Mouse (Mus musculus) liver, postnatal 0 days (tissue): ENCODE data around the gene Tcp10c. TPM values are rescaled to one million over a fixed set of nuclear protein-coding genes. Genes with fewer than 3 reads are reported as not detected.
"Not testable (repeated sequence)": the region's sequence is repeated elsewhere in the genome, so short reads cannot be mapped to it uniquely, and the experiment has no call there.

ENCODE experiments used
- ATAC-seq: fragments of 200-750 bp; cut with Nextera tagmentation; 2 replicates; pipeline ENCODE4 v1.8.0; 2017; ENCODE audit warnings: mild to moderate bottlenecking, moderate library complexity
- DNase-seq: peaks from one replicate; pipeline ENCODE4 v3.0.0-alpha.2; 2016
- H3K27ac ChIP-seq: fragments of 300-500 bp; sonication (generic); 2 replicates; pipeline ENCODE4 v1.5.1; 2014; ENCODE audit warnings: antibody characterized with exemption, moderate library complexity, mild to moderate bottlenecking, low read depth
- H3K27me3 ChIP-seq: fragments of 300-500 bp; sonication (generic); 2 replicates; pipeline ENCODE4 v1.6.1; 2014; ENCODE audit warnings: low read length, control low read depth, mixed read lengths; ENCODE audit not compliant: insufficient read depth
- H3K36me3 ChIP-seq: fragments of 300-500 bp; sonication (generic); replicated peaks from 2 replicates; pipeline ENCODE4 v1.6.1; 2014; ENCODE audit warnings: mild to moderate bottlenecking, control low read depth, low read length, moderate library complexity, mixed read lengths; ENCODE audit not compliant: insufficient read depth
- H3K4me1 ChIP-seq: fragments of 300-500 bp; sonication (generic); 2 replicates; pipeline ENCODE4 v1.6.1; 2014; ENCODE audit warnings: antibody characterized with exemption, mild to moderate bottlenecking, control low read depth; ENCODE audit not compliant: insufficient read depth
- H3K4me2 ChIP-seq: fragments of 300-500 bp; sonication (generic); 2 replicates; pipeline ENCODE4 v1.6.1; 2014; ENCODE audit warnings: low read depth, mild to moderate bottlenecking, low read length, moderate library complexity, mixed read lengths
- H3K4me3 ChIP-seq: fragments of 300-500 bp; sonication (generic); 2 replicates; pipeline ENCODE4 v1.5.1; 2014; ENCODE audit warnings: low read depth, low read length
- H3K9ac ChIP-seq: fragments of 300-500 bp; sonication (generic); replicated peaks from 2 replicates; pipeline ENCODE4 v1.6.1; 2014; ENCODE audit warnings: mild to moderate bottlenecking, moderate library complexity
- H3K9me3 ChIP-seq: fragments of 300-500 bp; sonication (generic); 2 replicates; pipeline ENCODE4 v1.6.1; 2016; ENCODE audit warnings: mild to moderate bottlenecking, control low read depth, low read length, mixed read lengths
- WGBS: fragments of 180-500 bp; shearing (Covaris S2); extraction: QIAGEN DNeasy Blood & Tissue Kit; methylation state at CpG from one replicate; pipeline ENCODE4 v1.1.7; 2014; ENCODE audit not compliant: insufficient replicate concordance; 5-methylcytosine and 5-hydroxymethylcytosine counted together
- polyA plus RNA-seq: library from polyadenylated mRNA; unstranded; fragments of >200 nt; fragmentation: Nextera tagmentation; extraction: Ambion mirVana; gene quantifications from 2 replicates; pipeline ENCODE4 v1.2.1, GENCODE M21; 2015

Tcp10c gene
- polyA plus RNA-seq, 1 experiment from 2014 or later, result not detected

DNA sequence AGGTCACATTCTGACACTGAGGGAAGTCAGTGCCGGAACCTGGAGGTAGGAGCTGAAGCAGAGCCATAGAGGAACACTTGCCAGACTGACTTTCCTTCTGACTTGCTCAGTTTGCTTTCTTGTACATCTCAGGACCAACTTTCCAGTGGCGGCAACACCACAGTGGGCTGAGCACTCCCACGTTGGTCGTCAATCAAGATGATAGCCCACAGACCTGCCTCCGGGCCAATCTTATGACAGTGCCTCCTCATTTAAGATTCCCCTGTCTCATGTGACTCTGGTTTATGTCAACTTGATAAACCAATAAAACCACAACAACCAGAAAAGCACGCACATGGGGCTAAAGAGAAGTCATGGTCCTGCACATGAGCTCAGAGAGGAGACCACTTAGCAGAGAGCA, 52.3 kb downstream of the Tcp10c start:
- not testable (repeated sequence) for H3K27me3 ChIP-seq, H3K9ac ChIP-seq, H3K4me3 ChIP-seq, H3K4me1 ChIP-seq, H3K27ac ChIP-seq, H3K4me2 ChIP-seq, H3K9me3 ChIP-seq, DNase-seq, ATAC-seq, H3K36me3 ChIP-seq
- 81% methylated on average over 5 of the region's 6 CpGs for WGBS

DNA sequence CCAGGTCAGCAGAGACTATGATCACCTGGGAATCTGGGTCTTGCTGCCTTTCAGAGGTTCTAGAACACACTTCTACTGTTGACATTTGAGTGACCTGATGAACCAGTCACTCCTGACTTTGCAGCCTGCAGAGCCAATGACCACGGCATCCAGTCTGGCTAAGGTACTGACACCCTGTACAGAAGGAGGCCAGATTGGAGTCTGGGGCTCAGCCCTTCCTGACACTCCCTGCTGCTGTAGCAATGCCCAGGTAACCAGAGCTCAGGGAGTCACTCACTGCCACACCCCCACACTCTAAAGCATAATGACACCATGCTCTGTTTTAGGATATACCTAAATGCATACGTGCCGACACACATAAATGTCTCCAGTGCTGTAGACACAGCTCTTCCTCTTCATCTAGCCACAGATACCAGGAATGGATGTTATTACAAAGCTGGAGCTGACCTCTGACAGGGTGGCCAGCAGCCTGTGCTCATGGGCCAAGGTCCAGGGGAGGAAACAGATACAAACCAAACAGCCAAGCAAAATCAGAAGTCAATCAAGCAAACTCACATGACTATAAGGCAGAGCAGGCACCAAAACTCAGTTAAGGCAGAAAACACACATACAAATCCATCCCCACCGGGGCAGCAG, 53.4 kb downstream of the Tcp10c start:
- not testable (repeated sequence) for H3K27ac ChIP-seq, H3K4me3 ChIP-seq, H3K4me1 ChIP-seq, H3K9ac ChIP-seq, DNase-seq, H3K9me3 ChIP-seq, H3K4me2 ChIP-seq, H3K27me3 ChIP-seq, H3K36me3 ChIP-seq
- ATAC-seq, result peak; percentile 83
- WGBS, result 87% methylated on average over 3 of the region's 4 CpGs

DNA sequence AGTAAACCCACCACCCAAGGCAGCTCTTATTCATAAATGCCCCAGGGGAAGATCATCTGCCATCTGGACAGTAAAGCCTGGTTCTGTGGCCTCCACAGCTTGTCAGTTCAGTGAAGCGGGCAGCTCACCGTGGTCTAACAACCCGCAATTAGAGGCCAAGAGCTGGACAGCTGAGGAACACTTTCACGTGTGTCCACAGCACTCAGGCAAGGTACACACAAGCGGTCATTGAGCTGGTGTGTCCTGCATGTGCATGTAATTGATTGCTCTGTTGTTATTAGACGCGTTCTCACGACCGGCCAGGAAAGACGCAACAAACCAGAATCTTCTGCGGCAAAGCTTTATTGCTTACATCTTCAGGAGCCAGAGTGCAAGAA, 53.9 kb downstream of the Tcp10c start:
- not testable (repeated sequence) for H3K9ac ChIP-seq, H3K4me3 ChIP-seq, H3K9me3 ChIP-seq, H3K27me3 ChIP-seq, DNase-seq, H3K4me2 ChIP-seq, H3K36me3 ChIP-seq, H3K27ac ChIP-seq, H3K4me1 ChIP-seq
- 83% methylated on average over 9 of the region's 11 CpGs for WGBS
- ATAC-seq, result peak; percentile 80

DNA sequence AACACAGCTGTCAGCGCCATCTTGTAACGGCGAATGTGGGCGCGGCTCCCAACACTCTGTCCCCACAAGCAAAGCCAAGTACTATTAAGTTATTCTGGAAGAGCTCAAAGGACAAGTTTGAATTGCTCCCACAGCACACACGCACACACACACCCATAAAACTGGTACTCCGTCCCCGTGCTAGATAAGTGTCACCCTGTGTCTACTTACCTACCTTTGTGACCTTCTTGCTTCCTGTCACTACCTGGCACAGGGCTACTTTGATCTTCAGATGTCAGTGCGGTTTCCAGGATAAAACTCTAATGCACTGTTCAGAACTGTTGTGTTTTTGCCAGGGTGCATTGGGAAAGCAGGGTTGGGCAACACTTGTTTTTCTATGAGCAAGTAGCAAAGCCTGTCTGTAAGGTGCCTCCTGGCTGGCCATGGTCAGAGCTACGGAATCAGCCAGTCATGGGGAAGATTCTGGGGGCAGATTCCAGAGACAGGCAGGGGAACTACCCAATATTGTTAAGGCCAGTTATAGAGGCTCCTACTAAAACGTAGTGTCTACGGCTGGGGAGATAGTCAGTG, 66.7 kb downstream of the Tcp10c start:
- not testable (repeated sequence) for H3K9ac ChIP-seq, H3K9me3 ChIP-seq, H3K36me3 ChIP-seq, H3K27me3 ChIP-seq, H3K4me3 ChIP-seq, DNase-seq, H3K27ac ChIP-seq, H3K4me1 ChIP-seq, H3K4me2 ChIP-seq
- 87% methylated on average over 9 of the region's 12 CpGs for WGBS
- ATAC-seq, result peak; percentile 96

DNA sequence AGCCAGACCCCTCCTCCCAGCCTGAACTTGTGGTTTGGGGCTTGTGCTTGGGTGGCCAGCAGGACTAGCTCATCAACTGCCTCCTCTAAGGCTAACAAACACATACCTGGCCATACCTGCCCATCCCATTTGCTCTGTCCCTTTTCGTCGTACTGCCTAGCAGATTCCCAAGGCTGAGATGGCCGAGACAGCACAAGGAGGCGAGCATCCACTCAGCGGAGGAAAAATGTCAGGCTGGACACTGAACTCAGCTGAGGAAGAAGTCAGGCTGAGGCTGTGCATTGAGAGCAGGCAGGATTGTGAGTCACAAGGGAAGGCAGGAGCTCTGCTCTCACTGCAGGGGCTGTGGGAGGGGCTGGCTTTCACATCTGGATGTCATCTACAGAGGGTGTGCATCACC, 68.3 kb downstream of the Tcp10c start:
- not testable (repeated sequence) for H3K9ac ChIP-seq
- WGBS, result 77% methylated on average over 5 of the region's 5 CpGs

DNA sequence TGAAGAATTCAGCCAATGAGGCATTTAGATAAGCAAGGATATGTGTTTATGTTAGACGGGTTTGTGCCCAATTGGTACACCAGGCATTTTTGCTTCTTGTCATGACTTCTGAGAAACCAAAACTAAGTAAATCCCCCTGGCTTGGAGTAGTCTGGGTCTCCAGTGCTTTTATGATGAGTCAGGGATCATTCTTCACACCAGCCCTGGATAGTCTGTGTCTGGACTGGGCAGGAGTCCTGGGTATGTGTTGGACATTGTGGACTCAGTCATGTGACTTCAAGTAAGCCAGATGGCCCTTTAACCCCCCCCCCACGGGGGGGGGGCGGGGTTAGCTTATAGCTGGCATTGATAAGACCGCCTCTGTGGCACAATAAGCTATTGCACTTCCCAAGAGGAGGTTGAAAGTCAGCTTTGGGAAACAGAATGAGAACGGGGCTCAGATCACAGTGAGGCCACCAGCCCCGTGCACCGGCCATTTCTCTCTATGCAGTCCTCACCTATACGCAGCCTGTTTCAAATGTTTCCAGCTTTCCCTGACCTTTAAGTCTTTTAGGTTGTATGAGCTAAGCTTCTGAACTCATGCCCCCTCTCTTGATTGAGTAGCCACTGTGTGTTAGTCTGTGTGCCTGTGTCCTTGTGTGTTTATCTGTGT, 69.1 kb downstream of the Tcp10c start:
- H3K36me3 ChIP-seq, H3K9me3 ChIP-seq, H3K4me1 ChIP-seq, H3K27ac ChIP-seq, ATAC-seq, H3K4me2 ChIP-seq, H3K27me3 ChIP-seq, H3K9ac ChIP-seq, H3K4me3 ChIP-seq: not testable (repeated sequence)
- peak; percentile 15 for DNase-seq
- 62% methylated on average over 8 of the region's 8 CpGs for WGBS

More for the DNA sequence above, 68.3 kb downstream of the Tcp10c start:
- H3K27ac ChIP-seq, H3K36me3 ChIP-seq, H3K4me3 ChIP-seq, DNase-seq, H3K4me1 ChIP-seq, ATAC-seq, H3K4me2 ChIP-seq, H3K9me3 ChIP-seq, H3K27me3 ChIP-seq: not testable (repeated sequence)

DNA sequence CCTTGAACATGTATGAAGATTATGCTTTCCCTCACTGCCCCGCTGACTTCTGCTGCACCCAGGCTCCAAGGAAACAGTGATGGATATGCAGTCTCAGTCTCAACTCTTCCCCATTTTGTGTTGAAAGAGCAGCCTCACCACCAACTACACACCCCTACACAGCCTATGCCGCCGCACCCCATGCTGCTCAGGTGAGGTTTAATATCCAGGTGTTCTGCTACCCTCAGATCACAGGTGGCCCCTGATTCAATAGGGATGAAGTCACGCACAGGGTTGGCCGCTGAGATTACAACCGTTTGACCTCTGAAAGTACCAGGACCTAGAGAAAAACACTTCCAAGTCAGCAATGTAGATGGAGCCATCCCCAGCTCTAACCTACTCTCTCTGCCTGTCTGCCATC, 69.9 kb downstream of the Tcp10c start:
- 79% methylated on average over 6 of the region's 6 CpGs for WGBS
- not testable (repeated sequence) for ATAC-seq

DNA sequence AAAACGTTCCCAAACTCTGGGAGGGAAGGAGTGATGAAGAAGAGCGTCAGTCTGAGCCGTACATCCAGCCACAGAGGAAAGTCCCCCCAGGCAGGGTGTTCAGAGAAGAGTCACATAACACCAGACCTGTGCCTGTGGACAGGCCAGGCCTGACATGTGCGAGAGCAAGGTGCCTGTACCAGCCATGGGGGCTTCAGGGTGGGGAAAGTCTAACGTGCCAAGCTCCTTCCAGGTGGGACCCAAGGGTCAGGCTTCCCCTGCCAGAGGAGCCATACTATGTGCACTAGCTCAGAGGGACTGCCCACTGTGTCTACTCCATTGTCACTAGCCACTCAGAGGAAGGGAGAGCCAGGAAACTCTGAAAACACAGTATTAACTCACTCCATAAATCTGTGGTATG, 71.3 kb downstream of the Tcp10c start:
- H3K27ac ChIP-seq, H3K36me3 ChIP-seq, H3K27me3 ChIP-seq, ATAC-seq, H3K4me3 ChIP-seq, H3K9ac ChIP-seq, H3K9me3 ChIP-seq, H3K4me2 ChIP-seq, DNase-seq, H3K4me1 ChIP-seq: not testable (repeated sequence)
- WGBS, result 73% methylated on average over 2 of the region's 5 CpGs

More for the DNA sequence above, 69.9 kb downstream of the Tcp10c start:
- H3K27me3 ChIP-seq, H3K4me1 ChIP-seq, H3K4me2 ChIP-seq, H3K36me3 ChIP-seq, H3K4me3 ChIP-seq, H3K9ac ChIP-seq, H3K27ac ChIP-seq, H3K9me3 ChIP-seq: not testable (repeated sequence)
- DNase-seq, result peak; percentile 8

DNA sequence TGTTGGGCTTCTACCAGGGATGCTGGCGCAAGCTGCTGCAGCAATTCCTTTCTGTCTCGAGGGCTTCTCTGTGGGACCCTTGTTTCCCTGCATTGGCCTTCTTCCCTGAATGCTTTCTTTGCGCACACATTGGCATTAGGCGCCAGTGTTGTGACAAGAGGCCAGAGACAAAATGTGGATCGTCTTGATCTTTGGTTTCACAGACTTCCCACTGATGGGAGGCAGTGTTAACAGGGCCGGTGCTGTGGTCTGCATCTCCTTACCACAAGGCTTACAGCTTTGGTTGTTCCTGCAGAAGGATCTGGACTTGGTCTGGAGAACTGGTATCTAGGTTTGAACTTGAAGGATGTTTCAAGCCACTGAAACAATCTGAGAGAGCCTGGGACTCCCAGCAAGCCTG, 72.1 kb downstream of the Tcp10c start:
- not testable (repeated sequence) for H3K36me3 ChIP-seq, H3K27me3 ChIP-seq, DNase-seq, H3K4me1 ChIP-seq, H3K9me3 ChIP-seq, H3K4me2 ChIP-seq, H3K27ac ChIP-seq, ATAC-seq, H3K9ac ChIP-seq, H3K4me3 ChIP-seq
- WGBS, result 87% methylated on average over 4 of the region's 6 CpGs
